Mouse (Mus musculus) cerebellum, postnatal 14 days (tissue): ENCODE measurements around the gene Map3k10.

Source experiments
- DNase-seq, 2 experiments: peaks; one replicate each; pipeline ENCODE4 v3.0.0; 2021; ENCODE audit warnings: mixed read lengths in 2 of 2

Gene Map3k10

GRCm38 (mm10) chr7:27674522-27675221 is at the start of gene Map3k10:
TSS of gene Map3k10 (minus strand) at chr7:27674598.
- peak; percentile 94 to 98 for DNase-seq

GRCm38 (mm10) chr7:27721951-27722350 is 47.6 kb upstream of the Map3k10 start:
- no peak for DNase-seq

GRCm38 (mm10) chr7:27710402-27710801 is 36.0 kb upstream of the Map3k10 start:
- no peak for DNase-seq

- DNase-seq, result no peak
These were observed 22.3 kb upstream of the Map3k10 start for GRCm38 (mm10) chr7:27696711-27697110.

- DNase-seq, result peak; percentile 56 to 69
These were observed 16.7 kb upstream of the Map3k10 start for GRCm38 (mm10) chr7:27691076-27691475.

GRCm38 (mm10) chr7:27688815-27689612 is 14.6 kb upstream of the Map3k10 start, which contains the start of gene Zfp607b:
TSS of gene Zfp607b (plus strand) at chr7:27689340.
- DNase-seq, result peak; percentile 89

- peak in 1 of 2 experiments; percentile 11 for DNase-seq
These were observed 13.9 kb upstream of the Map3k10 start for GRCm38 (mm10) chr7:27688246-27688788.

GRCm38 (mm10) chr7:27687836-27688235 is 13.4 kb upstream of the Map3k10 start:
- no peak for DNase-seq

- no peak for DNase-seq
These were observed 12.6 kb upstream of the Map3k10 start for GRCm38 (mm10) chr7:27687043-27687442.

- DNase-seq, result no peak
These were observed 11.3 kb upstream of the Map3k10 start for GRCm38 (mm10) chr7:27685681-27686080.

- no peak for DNase-seq
These were observed 10.8 kb upstream of the Map3k10 start for GRCm38 (mm10) chr7:27685220-27685619.

GRCm38 (mm10) chr7:27683218-27683617 is 8.8 kb upstream of the Map3k10 start:
- no peak for DNase-seq

- DNase-seq, result no peak
These were observed 819 bp upstream of the Map3k10 start for GRCm38 (mm10) chr7:27675222-27675612.

GRCm38 (mm10) chr7:27674195-27674521 is 240 bp downstream of the Map3k10 start:
- DNase-seq, result no peak

- peak; percentile 69 to 72 for DNase-seq
These were observed 745 bp downstream of the Map3k10 start for GRCm38 (mm10) chr7:27673575-27674131.

GRCm38 (mm10) chr7:27673064-27673574 is 1.3 kb downstream of the Map3k10 start:
- DNase-seq, result no peak

- no peak for DNase-seq
These were observed 12.4 kb downstream of the Map3k10 start for GRCm38 (mm10) chr7:27662038-27662437.

- no peak for DNase-seq
These were observed 15.4 kb downstream of the Map3k10 start for GRCm38 (mm10) chr7:27658712-27659663.

- DNase-seq, result no peak
These were observed 16.5 kb downstream of the Map3k10 start for GRCm38 (mm10) chr7:27657824-27658395.

- DNase-seq, result no peak
These were observed 17.8 kb downstream of the Map3k10 start for GRCm38 (mm10) chr7:27656600-27656999.

- no peak for DNase-seq
These were observed 18.9 kb downstream of the Map3k10 start for GRCm38 (mm10) chr7:27655545-27655944.
